Mouse (Mus musculus) right cerebral cortex, postnatal 10 days (tissue): ENCODE measurements around the gene Rbm28.

Experiments
- DNase-seq, 2 experiments: peaks; one replicate each; pipeline ENCODE4 v3.0.0; 2021; ENCODE audit warnings: low spot score in 2 of 2

The Rbm28 gene

GRCm38 (mm10) chr6:29164314-29165244 lies at the start of gene Rbm28:
Rbm28 (minus strand) TSS chr6:29165006.
- DNase-seq, result peak; percentile 93 to 94

GRCm38 (mm10) chr6:29214245-29214644 lies 49.4 kb upstream of the Rbm28 start:
- peak in 1 of 2 experiments; percentile 27 for DNase-seq

- DNase-seq, result peak in 1 of 2 experiments; percentile 19
Observed at GRCm38 (mm10) chr6:29213436-29213835, 48.6 kb upstream of the Rbm28 start.

DNA sequence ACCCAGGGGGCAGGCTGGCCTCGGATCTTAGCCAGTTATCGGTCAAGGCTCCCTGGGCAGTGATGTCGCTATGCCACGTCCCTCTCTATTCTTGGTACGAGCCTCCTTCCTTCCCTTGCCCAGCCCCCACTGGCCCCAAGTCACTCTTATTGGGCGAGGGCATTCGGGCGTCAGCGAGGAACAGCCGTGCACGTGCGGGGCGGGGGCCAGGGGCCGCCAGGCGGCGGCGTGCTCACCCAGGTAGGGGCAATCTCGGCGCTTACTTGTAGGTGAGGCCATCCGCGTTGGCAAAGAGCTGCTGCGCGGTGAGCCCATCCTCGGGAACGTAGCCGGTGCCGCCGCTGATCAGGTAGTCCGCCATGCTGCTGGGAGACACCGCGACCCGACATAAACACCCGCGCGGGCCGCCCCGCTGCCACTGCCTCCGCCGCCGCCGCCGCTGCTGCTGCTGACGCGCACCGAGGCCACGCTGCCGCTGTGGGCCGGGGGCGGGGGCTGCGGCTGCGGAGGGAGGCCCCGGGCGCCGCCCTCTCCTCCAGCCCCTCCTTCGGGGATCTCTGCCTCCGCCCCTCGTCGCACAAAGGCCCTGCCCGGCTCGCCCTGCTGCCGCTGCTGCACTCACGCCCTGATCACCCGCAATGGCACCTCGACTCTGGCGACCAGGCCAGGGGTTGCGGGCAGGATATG lies 47.1 kb upstream of the Rbm28 start:
- DNase-seq, result peak; percentile 84 to 85

GRCm38 (mm10) chr6:29211146-29211545 lies 46.3 kb upstream of the Rbm28 start:
- DNase-seq, result no peak

DNA sequence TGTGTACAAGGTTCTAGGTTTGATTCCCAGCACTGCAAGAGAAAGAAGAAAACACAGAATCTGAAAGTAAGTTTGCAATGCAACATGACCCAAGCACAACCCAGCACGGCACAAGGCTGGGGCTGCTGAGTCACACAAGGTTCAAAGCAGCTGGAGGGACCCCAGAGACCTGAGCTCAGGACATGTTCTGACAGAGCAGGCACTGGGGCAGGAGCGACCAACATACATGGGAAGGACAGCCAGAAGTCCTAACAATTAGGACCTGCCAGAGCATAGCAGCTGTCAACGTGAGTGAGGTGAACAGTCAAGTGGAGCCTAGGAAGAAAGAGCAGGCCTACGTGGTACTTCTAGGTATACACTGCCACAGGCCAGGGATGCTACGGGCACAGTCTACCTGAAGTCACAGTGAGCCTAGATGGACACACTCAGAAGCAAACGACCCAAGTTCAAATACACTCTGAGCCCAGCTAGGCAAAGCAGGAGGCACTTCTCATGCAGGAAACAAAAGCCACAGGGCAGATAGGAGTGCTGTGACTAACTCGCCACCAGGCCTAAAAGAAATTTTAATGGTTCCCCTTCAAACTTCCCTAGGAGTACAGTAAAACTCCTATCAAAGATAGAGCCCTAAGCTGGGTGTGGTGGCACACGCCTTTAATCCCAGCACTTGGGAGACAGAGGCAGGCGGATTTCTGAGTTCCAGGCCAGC lies 45.6 kb upstream of the Rbm28 start:
- peak in 1 of 2 experiments; percentile 26 for DNase-seq

DNA sequence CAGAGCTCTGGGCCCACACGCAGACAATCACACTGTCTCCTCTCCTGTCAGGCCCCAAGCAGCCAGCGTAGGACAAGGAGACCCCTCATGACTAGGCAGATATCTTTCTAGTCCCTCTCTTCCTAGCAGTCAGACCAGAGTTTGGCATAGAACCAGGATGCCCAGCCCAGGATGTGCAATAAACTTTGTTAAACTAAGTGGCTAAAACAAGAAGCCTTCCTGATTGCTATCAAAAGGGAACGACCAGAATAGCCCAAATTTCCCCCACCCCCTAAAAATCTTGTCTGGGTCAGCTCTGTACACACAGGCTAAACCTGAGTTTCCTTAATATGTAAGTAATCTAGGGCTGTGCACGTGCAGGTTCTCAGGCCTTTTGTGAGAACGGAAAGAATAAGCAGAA lies 43.4 kb upstream of the Rbm28 start:
- peak in 1 of 2 experiments; percentile 19 for DNase-seq

GRCm38 (mm10) chr6:29207017-29207416 lies 42.2 kb upstream of the Rbm28 start:
- no peak for DNase-seq

DNA sequence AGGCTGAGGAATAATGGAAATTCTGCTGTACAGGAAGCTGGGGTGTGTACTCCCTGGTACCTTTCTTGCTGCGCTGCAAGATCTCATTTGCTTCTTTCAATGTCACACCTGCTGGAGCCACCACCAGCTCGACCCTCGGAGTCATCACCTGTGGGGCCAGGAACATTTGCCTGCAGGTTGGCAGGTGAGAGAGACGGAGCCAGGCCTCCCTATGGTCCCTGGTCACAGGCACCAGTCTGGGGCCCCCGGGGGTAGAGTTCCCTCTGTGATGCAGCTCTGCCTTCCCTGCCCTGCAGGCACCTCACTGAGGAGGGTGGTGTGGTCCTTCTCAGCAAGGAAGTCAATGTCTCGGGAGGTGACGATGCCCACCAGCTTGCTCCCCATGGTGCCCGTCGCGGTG lies 41.2 kb upstream of the Rbm28 start:
- DNase-seq, result no peak

DNA sequence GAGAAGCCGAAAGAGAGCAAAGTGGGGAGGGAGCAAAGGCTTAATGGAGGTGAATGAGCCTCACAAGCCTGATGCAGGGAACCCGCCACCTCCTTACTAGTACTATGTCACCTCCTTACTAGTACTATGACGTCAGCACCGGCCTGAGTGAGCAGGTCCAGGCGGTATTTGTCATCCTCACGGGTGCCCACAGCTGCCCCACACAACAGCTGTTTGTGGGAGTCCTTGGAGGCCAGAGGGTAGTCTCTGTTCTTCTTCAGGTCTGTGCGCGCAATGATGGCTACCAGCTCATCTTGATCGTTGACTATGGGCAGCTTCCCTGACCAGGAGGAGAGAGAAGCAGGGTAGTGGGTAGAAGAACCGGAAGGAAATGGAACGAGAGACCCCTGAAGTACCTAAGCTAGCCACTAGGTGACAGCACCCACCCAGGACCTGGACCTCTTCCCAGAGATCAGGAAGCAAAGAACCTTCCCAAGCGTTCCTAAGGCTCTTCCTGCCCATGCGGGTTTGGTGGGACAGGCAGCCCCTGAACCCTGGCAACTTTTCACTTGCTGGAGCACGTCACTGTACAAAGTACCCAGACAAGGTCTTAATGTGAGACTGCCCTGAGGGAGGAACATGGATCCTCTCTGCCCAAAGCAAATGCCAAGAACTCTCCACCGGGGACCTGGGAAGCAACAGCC lies 40.3 kb upstream of the Rbm28 start:
- DNase-seq, result peak in 1 of 2 experiments; percentile 74

DNA sequence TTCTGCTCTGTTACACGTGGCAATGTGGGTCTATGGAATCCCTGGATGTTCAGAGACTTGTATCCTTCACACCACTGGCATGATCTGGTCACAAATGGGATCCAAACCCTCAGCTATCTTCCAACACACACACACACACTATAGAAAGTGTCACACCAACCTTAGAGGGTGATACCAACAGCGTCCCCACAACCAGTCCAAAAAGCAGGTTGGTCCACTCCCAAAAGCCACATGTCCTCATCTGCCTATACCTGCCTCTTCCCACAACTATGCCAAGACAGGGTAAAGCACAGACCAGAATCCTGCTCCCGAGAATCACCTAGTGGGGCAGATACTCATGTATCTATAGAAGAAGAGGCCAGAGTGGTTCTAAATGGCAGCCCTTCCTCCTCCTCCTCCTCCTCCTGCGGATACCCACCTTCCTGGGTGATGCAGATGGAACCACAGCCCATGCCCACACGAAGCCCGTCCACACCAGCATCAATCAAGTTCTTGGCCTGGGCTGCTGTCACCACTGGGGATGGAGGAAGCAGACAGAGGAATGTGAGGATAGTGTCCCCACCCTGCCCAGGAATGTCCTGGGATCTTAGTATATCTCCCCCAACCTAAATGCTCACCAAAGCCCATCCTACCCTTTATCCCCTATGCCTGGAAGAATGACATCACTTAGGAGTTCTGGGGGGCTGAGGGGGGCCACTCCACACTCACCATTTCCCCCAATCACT lies 39.2 kb upstream of the Rbm28 start:
- DNase-seq, result no peak

- DNase-seq, result no peak
Observed at GRCm38 (mm10) chr6:29203096-29203495, 38.3 kb upstream of the Rbm28 start.

GRCm38 (mm10) chr6:29201988-29202387 lies 37.2 kb upstream of the Rbm28 start:
- peak in 1 of 2 experiments; percentile 23 for DNase-seq

DNA sequence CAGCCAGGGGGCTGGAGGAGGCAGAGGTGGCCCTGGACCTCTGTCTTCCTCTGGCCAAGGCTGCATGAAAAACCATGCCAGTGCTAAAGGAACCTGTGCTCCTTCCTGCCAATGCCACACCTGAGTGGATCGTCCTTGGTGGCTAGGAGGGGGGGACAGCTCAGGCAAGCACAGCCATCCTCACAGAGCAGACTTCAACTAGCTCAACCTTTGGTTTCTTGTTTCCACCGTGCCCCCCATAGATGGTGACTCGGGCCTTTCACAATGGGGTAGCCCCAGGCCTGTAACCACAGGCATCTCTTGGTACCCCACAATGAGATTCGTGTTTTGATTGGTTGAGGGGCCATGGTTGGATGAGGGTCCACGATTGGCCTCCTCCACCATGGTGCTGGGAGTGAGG lies 36.5 kb upstream of the Rbm28 start:
- DNase-seq, result no peak

DNA sequence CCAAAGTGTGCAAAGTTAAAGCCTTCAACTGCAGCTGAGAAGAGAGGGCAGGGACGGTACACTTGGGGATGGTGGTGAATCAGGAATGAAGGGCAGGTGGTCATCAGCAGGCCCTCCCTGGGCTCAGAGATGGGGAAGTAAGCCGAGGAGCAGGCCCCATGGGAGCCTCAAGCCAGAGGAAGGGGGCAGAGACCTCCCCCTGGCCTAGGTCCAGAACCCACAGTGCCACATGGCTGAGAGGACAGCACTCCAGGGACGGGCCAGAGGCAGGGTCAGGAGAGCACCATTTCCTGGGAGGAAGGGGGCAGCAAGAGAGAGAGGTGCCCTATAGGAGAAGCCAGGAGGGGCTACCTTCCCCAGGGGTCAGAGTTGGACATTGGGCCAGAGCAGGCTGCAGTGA lies 35.7 kb upstream of the Rbm28 start:
- peak; percentile 47 to 53 for DNase-seq

GRCm38 (mm10) chr6:29199223-29199855 lies 34.5 kb upstream of the Rbm28 start:
- DNase-seq, result no peak

- DNase-seq, result peak; percentile 96 to 97
Observed at GRCm38 (mm10) chr6:29198309-29199222, 33.8 kb upstream of the Rbm28 start.

GRCm38 (mm10) chr6:29195846-29196698 lies 31.3 kb upstream of the Rbm28 start:
- DNase-seq, result peak; percentile 22 to 27
